Mouse (Mus musculus) ovary, adult 18-20 months (tissue): ENCODE results near the gene Ganc.

Experiments
- DNase-seq: peaks from one replicate; pipeline ENCODE4 v3.0.0; 2022; ENCODE audit warnings: low spot score, mixed read lengths

Ganc gene

GRCm38 (mm10) chr2:120452600-120452999, 48.9 kb downstream of the Ganc start:
- no peak for DNase-seq

- no peak for DNase-seq
Measured at GRCm38 (mm10) chr2:120454987-120455386, 51.3 kb downstream of the Ganc start.

- no peak for DNase-seq
Measured at GRCm38 (mm10) chr2:120455719-120456118, 52.0 kb downstream of the Ganc start, which contains the start of gene Capn3. Capn3 (plus strand) TSS chr2:120456019.

GRCm38 (mm10) chr2:120460216-120460615, 56.5 kb downstream of the Ganc start:
- no peak for DNase-seq

- no peak for DNase-seq
Measured at GRCm38 (mm10) chr2:120463328-120463727, 59.6 kb downstream of the Ganc start.

GRCm38 (mm10) chr2:120464091-120464490, 60.4 kb downstream of the Ganc start:
- no peak for DNase-seq

- DNase-seq: no peak
Measured at GRCm38 (mm10) chr2:120464732-120465396, 61.2 kb downstream of the Ganc start.

GRCm38 (mm10) chr2:120465397-120465785, 61.7 kb downstream of the Ganc start:
- DNase-seq: no peak

GRCm38 (mm10) chr2:120468011-120468410, 64.3 kb downstream of the Ganc start:
- DNase-seq: no peak

- DNase-seq: no peak
Measured at GRCm38 (mm10) chr2:120469220-120469619, 65.5 kb downstream of the Ganc start.

- no peak for DNase-seq
Measured at GRCm38 (mm10) chr2:120469715-120470114, 66.0 kb downstream of the Ganc start.

- DNase-seq: no peak
Measured at GRCm38 (mm10) chr2:120470856-120471255, 67.2 kb downstream of the Ganc start.

GRCm38 (mm10) chr2:120476277-120477087, 72.8 kb downstream of the Ganc start:
- DNase-seq: no peak

- DNase-seq: peak; percentile 16
Measured at GRCm38 (mm10) chr2:120478600-120478999, 74.9 kb downstream of the Ganc start.

GRCm38 (mm10) chr2:120481921-120482320, 78.2 kb downstream of the Ganc start:
- no peak for DNase-seq

- DNase-seq: no peak
Measured at GRCm38 (mm10) chr2:120482506-120483389, 79.1 kb downstream of the Ganc start.

- DNase-seq: no peak
Measured at GRCm38 (mm10) chr2:120484241-120484640, 80.5 kb downstream of the Ganc start.

GRCm38 (mm10) chr2:120493254-120493653, 89.6 kb downstream of the Ganc start:
- DNase-seq: no peak

GRCm38 (mm10) chr2:120496511-120496910, 92.8 kb downstream of the Ganc start:
- no peak for DNase-seq

- DNase-seq: no peak
Measured at GRCm38 (mm10) chr2:120499971-120500471, 96.3 kb downstream of the Ganc start.

GRCm38 (mm10) chr2:120501136-120501918, 97.6 kb downstream of the Ganc start:
- no peak for DNase-seq
